Mouse (Mus musculus) embryonic facial prominence, embryonic 10.5 days (tissue): ENCODE results near the gene Zbtb16. TPM values are rescaled to one million over a fixed set of nuclear protein-coding genes. Genes with fewer than 3 reads are reported as not detected.

Experiments used
- DNase-seq: peaks from one replicate; pipeline ENCODE4 v3.0.0-alpha.2; 2017; ENCODE audit warnings: low spot score
- H3K27ac ChIP-seq: fragments of 300-500 bp; sonication (generic); replicated peaks from 2 replicates; pipeline ENCODE4 v1.5.1; 2016; ENCODE audit warnings: mild to moderate bottlenecking
- H3K27me3 ChIP-seq: fragments of 300-500 bp; sonication (generic); replicated peaks from 2 replicates; pipeline ENCODE4 v1.6.1; 2016; ENCODE audit warnings: low read depth, mild to moderate bottlenecking; ENCODE audit not compliant: poor library complexity, severe bottlenecking
- H3K36me3 ChIP-seq: fragments of 300-500 bp; sonication (generic); replicated peaks from 2 replicates; pipeline ENCODE4 v1.6.1; 2016; ENCODE audit warnings: mild to moderate bottlenecking, moderate library complexity
- H3K4me1 ChIP-seq: fragments of 300-500 bp; sonication (generic); 2 replicates; pipeline ENCODE4 v1.6.1; 2016
- H3K4me3 ChIP-seq: fragments of 300-500 bp; sonication (generic); 2 replicates; pipeline ENCODE4 v1.5.1; 2016; ENCODE audit warnings: mild to moderate bottlenecking, moderate library complexity
- H3K9me3 ChIP-seq: fragments of 300-500 bp; sonication (generic); 2 replicates; pipeline ENCODE4 v1.6.1; 2016; ENCODE audit warnings: mild to moderate bottlenecking
- WGBS: fragments of 180-500 bp; shearing (Covaris S2); methylation state at CpG from one replicate; pipeline ENCODE4 v1.1.7; 2016; 5-methylcytosine and 5-hydroxymethylcytosine counted together
- polyA plus RNA-seq: library from polyadenylated mRNA; unstranded; fragments of >200 nt; fragmentation: Nextera tagmentation; extraction: Ambion mirVana; gene quantifications from 2 replicates; pipeline ENCODE4 v1.2.1, GENCODE M21; 2016

Zbtb16 gene
- polyA plus RNA-seq, 1 experiment from 2014 or later, result 15.8 TPM

GRCm38 (mm10) chr9:48743338-48744285, 92.4 kb downstream of the Zbtb16 start:
- peaks cover 42% of the 10 kb centered on the region for H3K4me1 ChIP-seq
- WGBS, result 88% methylated on average over 11 of the region's 11 CpGs
- no peak for DNase-seq

GRCm38 (mm10) chr9:48742150-48742549, 93.9 kb downstream of the Zbtb16 start:
- no peaks in the 10 kb centered on the region for H3K27me3 ChIP-seq
- DNase-seq, result no peak
- peaks cover 57% of the 10 kb centered on the region for H3K4me1 ChIP-seq
- no peak overlapping the region for H3K4me3 ChIP-seq
- H3K27ac ChIP-seq, result no peak overlapping the region
- H3K36me3 ChIP-seq, result peaks cover 25% of the 10 kb centered on the region
- WGBS, result 93% methylated on average over 7 of the region's 7 CpGs
- no peaks in the 10 kb centered on the region for H3K9me3 ChIP-seq

More at GRCm38 (mm10) chr9:48743338-48744285, 92.4 kb downstream of the Zbtb16 start:
- Histone ChIP-seq H3K9me3 (no peaks in the 10 kb centered on the region), H3K27me3 (no peaks in the 10 kb centered on the region), H3K4me3 (no peak overlapping the region), H3K36me3 (peaks cover 25% of the 10 kb centered on the region), H3K27ac (no peak overlapping the region)

GRCm38 (mm10) chr9:48741433-48742077, 94.5 kb downstream of the Zbtb16 start:
- no peak overlapping the region for H3K27ac ChIP-seq

GRCm38 (mm10) chr9:48740732-48741255, 95.2 kb downstream of the Zbtb16 start:
- H3K36me3 ChIP-seq, result peaks cover 25% of the 10 kb centered on the region
- H3K27ac ChIP-seq, result no peak overlapping the region
- H3K4me1 ChIP-seq, result peaks cover 70% of the 10 kb centered on the region
- no peaks in the 10 kb centered on the region for H3K27me3 ChIP-seq
- H3K9me3 ChIP-seq, result no peaks in the 10 kb centered on the region
- DNase-seq, result no peak
- 73% methylated on average over 4 of the region's 4 CpGs for WGBS
- no peak overlapping the region for H3K4me3 ChIP-seq

More at GRCm38 (mm10) chr9:48741433-48742077, 94.5 kb downstream of the Zbtb16 start:
- no peak overlapping the region for H3K4me3 ChIP-seq
- H3K27me3 ChIP-seq, result no peaks in the 10 kb centered on the region
- no peaks in the 10 kb centered on the region for H3K9me3 ChIP-seq
- H3K4me1 ChIP-seq, result peaks cover 63% of the 10 kb centered on the region
- peaks cover 25% of the 10 kb centered on the region for H3K36me3 ChIP-seq
- 94% methylated on average over 14 of the region's 14 CpGs for WGBS
- no peak for DNase-seq

GRCm38 (mm10) chr9:48740098-48740505, 95.9 kb downstream of the Zbtb16 start:
- Histone ChIP-seq H3K27ac (peak overlapping the region; percentile 65), H3K36me3 (peaks cover 25% of the 10 kb centered on the region), H3K4me1 (peaks cover 70% of the 10 kb centered on the region), H3K4me3 (no peak overlapping the region), H3K9me3 (no peaks in the 10 kb centered on the region), H3K27me3 (no peaks in the 10 kb centered on the region)
- 71% methylated on average over 11 of the region's 11 CpGs for WGBS
- peak; percentile 67 for DNase-seq

- H3K27ac ChIP-seq, result peak overlapping the region; percentile 65
- H3K9me3 ChIP-seq, result no peaks in the 10 kb centered on the region
- H3K36me3 ChIP-seq, result peaks cover 25% of the 10 kb centered on the region
- no peak for DNase-seq
- 93% methylated on average over 9 of the region's 9 CpGs for WGBS
- H3K4me3 ChIP-seq, result no peak overlapping the region
- no peaks in the 10 kb centered on the region; the same call in 1 of the 2 replicates for H3K27me3 ChIP-seq
- peaks cover 74% of the 10 kb centered on the region for H3K4me1 ChIP-seq
Observed at GRCm38 (mm10) chr9:48738795-48739476, 97.1 kb downstream of the Zbtb16 start.

- no peak overlapping the region for H3K4me3 ChIP-seq
- 57% methylated on average over 2 of the region's 2 CpGs for WGBS
- H3K4me1 ChIP-seq, result peaks cover 84% of the 10 kb centered on the region
- H3K27me3 ChIP-seq, result no peaks in the 10 kb centered on the region; the same call in 1 of the 2 replicates
- no peaks in the 10 kb centered on the region for H3K9me3 ChIP-seq
- peaks cover 17% of the 10 kb centered on the region for H3K36me3 ChIP-seq
- DNase-seq, result no peak
- peak overlapping the region; percentile 65 for H3K27ac ChIP-seq
Observed at GRCm38 (mm10) chr9:48737911-48738310, 98.1 kb downstream of the Zbtb16 start.

- peaks cover 12% of the 10 kb centered on the region for H3K36me3 ChIP-seq
- WGBS, result 46% methylated on average over 13 of the region's 13 CpGs
- peak overlapping the region; percentile 65 for H3K27ac ChIP-seq
- peaks cover 90% of the 10 kb centered on the region for H3K4me1 ChIP-seq
- DNase-seq, result peak; percentile 65
- H3K9me3 ChIP-seq, result no peaks in the 10 kb centered on the region
- peak overlapping the region; percentile 33; the same call in 1 of the 2 replicates for H3K4me3 ChIP-seq
- H3K27me3 ChIP-seq, result peaks cover 3% of the 10 kb centered on the region
Observed at GRCm38 (mm10) chr9:48737210-48737850, 98.7 kb downstream of the Zbtb16 start.

GRCm38 (mm10) chr9:48736361-48737209, 99.4 kb downstream of the Zbtb16 start:
- no peak for DNase-seq
- Histone ChIP-seq H3K4me3 (peak overlapping the region; percentile 33; the same call in 1 of the 2 replicates), H3K36me3 (peaks cover 4% of the 10 kb centered on the region), H3K4me1 (peaks cover 98% of the 10 kb centered on the region), H3K27ac (peak overlapping the region; percentile 26), H3K27me3 (peaks cover 10% of the 10 kb centered on the region), H3K9me3 (no peaks in the 10 kb centered on the region)
- 69% methylated on average over 10 of the region's 10 CpGs for WGBS

GRCm38 (mm10) chr9:48735466-48736312, 100.3 kb downstream of the Zbtb16 start:
- WGBS, result 63% methylated on average over 12 of the region's 12 CpGs
- DNase-seq, result no peak
- peaks cover 19% of the 10 kb centered on the region for H3K27me3 ChIP-seq
- H3K36me3 ChIP-seq, result no peaks in the 10 kb centered on the region
- peak overlapping the region; percentile 26 for H3K27ac ChIP-seq
- no peak overlapping the region for H3K4me3 ChIP-seq
- no peaks in the 10 kb centered on the region for H3K9me3 ChIP-seq
- H3K4me1 ChIP-seq, result peaks cover 99% of the 10 kb centered on the region
